Mouse (Mus musculus) MEL (cell line): Measurements from ENCODE around the gene Edc3. TPM values are rescaled to one million over a fixed set of nuclear protein-coding genes. Genes with fewer than 3 reads are reported as not detected.

Experiments used
- DNase-seq: peaks from one replicate; pipeline ENCODE4 v3.0.0; 2011; ENCODE audit warnings: low read depth, low spot score
- H3K27ac ChIP-seq: 2 replicates; pipeline ENCODE4 v1.5.1; 2012; ENCODE audit warnings: low read depth, mild to moderate bottlenecking, control low read depth, low read length, moderate library complexity; ENCODE audit not compliant: control insufficient read depth
- H3K27me3 ChIP-seq, 2 experiments: fragments of 150-350 bp in 1 of 2; sonication (generic) in 1 of 2; 2 replicates each; pipeline ENCODE4 v1.6.1; 2012; ENCODE audit warnings: low read length in 2 of 2, mild to moderate bottlenecking in 2 of 2, improper control_type of control experiment in 1 of 2, moderate library complexity in 1 of 2; ENCODE audit not compliant: insufficient read depth in 2 of 2, control insufficient read depth in 1 of 2
- H3K36me3 ChIP-seq, 2 experiments: 2 replicates each; pipeline ENCODE4 v1.6.1; 2012 to 2014; ENCODE audit warnings: low read length in 2 of 2, improper control_type of control experiment in 1 of 2, inconsistent platforms in 1 of 2, mild to moderate bottlenecking in 1 of 2; ENCODE audit not compliant: insufficient read depth in 2 of 2, control insufficient read depth in 1 of 2
- H3K4me1 ChIP-seq, 2 experiments: fragments of 150-350 bp in 1 of 2; sonication (generic) in 1 of 2; 2 replicates each; pipeline ENCODE4 v1.6.1; 2012; ENCODE audit warnings: low read length in 2 of 2, improper control_type of control experiment in 1 of 2, mild to moderate bottlenecking in 1 of 2; ENCODE audit not compliant: insufficient read depth in 2 of 2, control insufficient read depth in 1 of 2
- H3K4me3 ChIP-seq, 2 experiments: fragments of 150-350 bp in 1 of 2; sonication (generic) in 1 of 2; 2 replicates each; pipeline ENCODE4 v1.5.1; 2012; ENCODE audit warnings: low read depth in 2 of 2, low read length in 2 of 2, mild to moderate bottlenecking in 2 of 2, moderate library complexity in 2 of 2, control low read depth in 1 of 2, improper control_type of control experiment in 1 of 2; ENCODE audit not compliant: control insufficient read depth in 1 of 2, insufficient read depth in 1 of 2
- H3K79me2 ChIP-seq: 2 replicates; pipeline ENCODE4 v1.6.1; 2012; ENCODE audit warnings: mild to moderate bottlenecking, low read length, moderate library complexity; ENCODE audit not compliant: control insufficient read depth, poor library complexity, insufficient read depth
- H3K9ac ChIP-seq: 2 replicates; pipeline ENCODE4 v1.6.1; 2012; ENCODE audit warnings: low read depth, mild to moderate bottlenecking, control low read depth, low read length, moderate library complexity; ENCODE audit not compliant: control insufficient read depth, poor library complexity, severe bottlenecking
- H3K9me3 ChIP-seq: fragments of 150-350 bp; sonication (generic); replicated peaks from 2 replicates; pipeline ENCODE4 v1.6.1; 2012; ENCODE audit warnings: mild to moderate bottlenecking, low read length, improper control_type of control experiment, moderate library complexity; ENCODE audit not compliant: insufficient read depth
- CHD1 ChIP-seq: IDR thresholded peaks from 2 replicates; pipeline ENCODE4 v1.6.1; 2012; ENCODE audit warnings: low read depth, mild to moderate bottlenecking, inconsistent platforms, low read length, improper control_type of control experiment
- CTCF ChIP-seq, 3 experiments: IDR thresholded peaks in 2 of 3; conservative IDR thresholded peaks in 1 of 3; 2 replicates each; pipeline ENCODE4 v1.5.1; 2011 to 2012; ENCODE audit warnings: low read length in 3 of 3, low read depth in 2 of 3, mild to moderate bottlenecking in 2 of 3, improper control_type of control experiment in 1 of 3, inconsistent platforms in 1 of 3, mixed read lengths in 1 of 3, moderate library complexity in 1 of 3; ENCODE audit not compliant: control insufficient read depth in 1 of 3, insufficient read depth in 1 of 3, poor library complexity in 1 of 3, severe bottlenecking in 1 of 3
- ELF1 ChIP-seq: IDR thresholded peaks from 2 replicates; pipeline ENCODE4 v1.6.1; 2014; ENCODE audit warnings: low read depth, mild to moderate bottlenecking, inconsistent platforms, low read length, improper control_type of control experiment, moderate library complexity
- EP300 ChIP-seq, 2 experiments: IDR thresholded peaks; 2 replicates each; pipeline ENCODE4 v1.6.1; 2011; ENCODE audit warnings: improper control_type of control experiment in 2 of 2, low read length in 2 of 2, low read depth in 1 of 2, mild to moderate bottlenecking in 1 of 2
- ETS1 ChIP-seq: IDR thresholded peaks from 2 replicates; pipeline ENCODE4 v1.6.1; 2012; ENCODE audit warnings: low read depth, mild to moderate bottlenecking, inconsistent platforms, low read length, improper control_type of control experiment, moderate library complexity
- GATA1 ChIP-seq: IDR thresholded peaks from 2 replicates; pipeline ENCODE4 v1.6.1; 2011; ENCODE audit warnings: low read depth, low read length, improper control_type of control experiment
- MAX ChIP-seq: IDR thresholded peaks from 2 replicates; pipeline ENCODE4 v1.6.1; 2011; ENCODE audit warnings: low read length, improper control_type of control experiment
- MYC ChIP-seq: IDR thresholded peaks from 2 replicates; pipeline ENCODE4 v1.6.1; 2011; ENCODE audit warnings: low read depth, mild to moderate bottlenecking, low read length, improper control_type of control experiment, moderate library complexity
- NELFE ChIP-seq: IDR thresholded peaks from 2 replicates; pipeline ENCODE4 v1.6.1; 2011; ENCODE audit warnings: low read depth, low read length, improper control_type of control experiment
- POLR2AphosphoS2 ChIP-seq: IDR thresholded peaks from 2 replicates; pipeline ENCODE4 v1.6.1; 2011; ENCODE audit warnings: low read length, improper control_type of control experiment
- RAD21 ChIP-seq: IDR thresholded peaks from 2 replicates; pipeline ENCODE4 v1.6.1; 2011; ENCODE audit warnings: mild to moderate bottlenecking, low read depth, low read length, improper control_type of control experiment
- RCOR1 ChIP-seq: IDR thresholded peaks from 2 replicates; pipeline ENCODE4 v1.6.1; 2012; ENCODE audit warnings: low read depth, mild to moderate bottlenecking, inconsistent platforms, low read length, improper control_type of control experiment
- SIN3A ChIP-seq: IDR thresholded peaks from 2 replicates; pipeline ENCODE4 v1.6.1; 2012; ENCODE audit warnings: low read length, improper control_type of control experiment, inconsistent platforms
- SMC3 ChIP-seq: IDR thresholded peaks from 2 replicates; pipeline ENCODE4 v1.6.1; 2011; ENCODE audit warnings: low read depth, low read length, improper control_type of control experiment
- TAL1 ChIP-seq: IDR thresholded peaks from 2 replicates; pipeline ENCODE4 v1.6.1; 2012; ENCODE audit warnings: mild to moderate bottlenecking, inconsistent platforms, low read length, moderate library complexity, mixed read lengths
- TBP ChIP-seq: IDR thresholded peaks from 2 replicates; pipeline ENCODE4 v1.8.0; 2011; ENCODE audit warnings: low read depth, low read length, improper control_type of control experiment
- TCF12 ChIP-seq: IDR thresholded peaks from 2 replicates; pipeline ENCODE4 v1.6.1; 2014; ENCODE audit warnings: low read depth, mild to moderate bottlenecking, inconsistent platforms, low read length, improper control_type of control experiment, moderate library complexity
- UBTF ChIP-seq: IDR thresholded peaks from 2 replicates; pipeline ENCODE4 v1.6.1; 2012; ENCODE audit warnings: low read depth, mild to moderate bottlenecking, inconsistent platforms, low read length, improper control_type of control experiment, moderate library complexity, borderline replicate concordance; ENCODE audit not compliant: insufficient read depth
- USF2 ChIP-seq, 2 experiments: IDR thresholded peaks; 2 replicates each; pipeline ENCODE4 v1.6.1; 2011 to 2012; ENCODE audit warnings: improper control_type of control experiment in 2 of 2, low read length in 2 of 2, borderline replicate concordance in 1 of 2, inconsistent platforms in 1 of 2, low read depth in 1 of 2, mild to moderate bottlenecking in 1 of 2; ENCODE audit not compliant: insufficient read depth in 1 of 2
- ZC3H11A ChIP-seq: IDR thresholded peaks from 2 replicates; pipeline ENCODE4 v1.6.1; 2012; ENCODE audit warnings: low read depth, mild to moderate bottlenecking, inconsistent platforms, low read length, improper control_type of control experiment
- ZKSCAN1 ChIP-seq: IDR thresholded peaks from 2 replicates; pipeline ENCODE4 v1.6.1; 2012; ENCODE audit warnings: low read depth, mild to moderate bottlenecking, inconsistent platforms, low read length, improper control_type of control experiment, moderate library complexity
- ZNF384 ChIP-seq: IDR thresholded peaks from 2 replicates; pipeline ENCODE4 v1.6.1; 2012; ENCODE audit warnings: low read depth, mild to moderate bottlenecking, inconsistent platforms, low read length, improper control_type of control experiment
- polyA plus RNA-seq, 2 experiments: library from polyadenylated mRNA; stranded (reverse) in 1 of 2; unstranded in 1 of 2; fragments of >175 nt in 1 of 2; fragments of >200 nt in 1 of 2; gene quantifications; 2 replicates each; pipeline versions ENCODE4 v1.2.1 to v1.2.4; 2012; ENCODE audit warnings: low replicate concordance in 2 of 2, low read depth in 1 of 2; ENCODE audit not compliant: insufficient read length in 2 of 2, insufficient read depth in 1 of 2, missing spikeins in 1 of 2
- total RNA-seq: library from RNA; depleted of rRNA; stranded (reverse); fragments of 300-350 nt; gene quantifications from 2 replicates; pipeline ENCODE4 v1.2.3, GENCODE M21; 2012

Gene Edc3
- total and polyA plus RNA-seq, 3 experiments: 7.2 to 25.7 TPM; not detected in 1

DNA sequence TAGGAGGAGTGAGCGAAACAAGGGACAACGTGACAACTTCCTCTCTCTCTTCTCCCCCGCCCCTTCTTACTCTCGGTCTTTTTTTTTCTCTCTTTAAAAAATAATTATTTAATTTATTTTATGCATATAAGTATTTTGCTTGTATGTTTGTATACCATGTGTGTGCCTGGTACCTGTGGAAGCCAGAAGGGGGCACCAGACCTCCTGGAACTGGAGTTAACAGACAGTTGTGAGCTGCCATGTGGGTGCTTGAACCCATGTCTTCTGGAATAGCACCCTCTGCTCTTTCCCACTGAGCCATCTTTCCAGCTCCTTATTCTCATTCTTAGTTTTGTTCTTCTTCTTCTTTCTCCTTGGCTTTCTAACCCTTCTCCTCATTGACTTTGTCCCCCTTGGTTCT, 49.4 kb upstream of the Edc3 start:
- Histone ChIP-seq H3K79me2 (no peaks in the 10 kb centered on the region), H3K27me3 (no peaks in the 10 kb centered on the region), H3K36me3 (peaks cover 0 to 14% of the 10 kb centered on the region in 2 experiments; a peak in 2 of 4 replicates), H3K9me3 (no peaks in the 10 kb centered on the region), H3K4me3 (no peak overlapping the region), H3K9ac (no peak overlapping the region), H3K4me1 (peaks cover 5 to 12% of the 10 kb centered on the region in 2 experiments; a peak in 3 of 4 replicates), H3K27ac (no peak overlapping the region)
- peak; percentile 50 for DNase-seq
- peak; percentile 29 for TF ChIP-seq RAD21
- TF ChIP-seq TCF12: no peak
- TF ChIP-seq MYC: 0 out of 2 replicates have a peak, but pooled peaks have one; percentile 33
- TF ChIP-seq EP300 (IDR thresholded peaks at IDR 0.05; ENCODE audit: low read depth in 1 of 2, low read length in 2 of 2): no peak
- peak; percentile 25 to 63 (median 55); a peak in 5 of 6 replicates for TF ChIP-seq CTCF (IDR thresholded peaks at IDR 0.05 in 2 of 3, conservative IDR thresholded peaks at IDR 0.05 in 1 of 3; ENCODE audit: control insufficient read depth in 1 of 3, insufficient read depth in 1 of 3, low read depth in 2 of 3, low read length in 3 of 3, poor library complexity in 1 of 3, severe bottlenecking in 1 of 3)
- TF ChIP-seq UBTF: no peak
- TF ChIP-seq ZNF384: no peak
- TF ChIP-seq NELFE: no peak
- peak; percentile 38; the same call in 1 of the 2 replicates for TF ChIP-seq MAX
- TF ChIP-seq SMC3: peak; percentile 32; the same call in 1 of the 2 replicates
- TF ChIP-seq RCOR1: no peak

- no peaks in the 10 kb centered on the region for H3K9me3 ChIP-seq
- no peak overlapping the region for H3K27ac ChIP-seq
These were observed 48.6 kb upstream of the Edc3 start for GRCm38 (mm10) chr9:57659774-57660173.

GRCm38 (mm10) chr9:57660501-57660900, 47.8 kb upstream of the Edc3 start:
- TF ChIP-seq UBTF (no peak), ZC3H11A (no peak), TCF12 (peak; percentile 80), USF2 (IDR thresholded peaks at IDR 0.05; ENCODE audit: borderline replicate concordance in 1 of 2, insufficient read depth in 1 of 2, low read depth in 1 of 2, low read length in 2 of 2) (no peak), TAL1 (peak; percentile 56), ZKSCAN1 (no peak), EP300 (IDR thresholded peaks at IDR 0.05; ENCODE audit: low read depth in 1 of 2, low read length in 2 of 2) (peak; percentile 16 to 72; a peak in 3 of 4 replicates), GATA1 (peak; percentile 74), ETS1 (peak; percentile 39; the same call in 1 of the 2 replicates), RCOR1 (0 out of 2 replicates have a peak, but pooled peaks have one; percentile 43), POLR2AphosphoS2 (no peak), SIN3A (peak; percentile 30; the same call in 1 of the 2 replicates), NELFE (no peak)
- DNase-seq: peak; percentile 42
- Histone ChIP-seq H3K4me3 (peak overlapping the region in 1 of 2 experiments; percentile 5; a peak in 1 of 4 replicates), H3K9ac (peak overlapping the region; percentile 34; the same call in 1 of the 2 replicates), H3K9me3 (no peaks in the 10 kb centered on the region), H3K27me3 (no peaks in the 10 kb centered on the region; a peak in 1 of 4 replicates), H3K4me1 (peaks cover 5 to 12% of the 10 kb centered on the region in 2 experiments; a peak in 3 of 4 replicates), H3K27ac (no peak overlapping the region), H3K36me3 (peaks cover 0 to 11% of the 10 kb centered on the region in 2 experiments; a peak in 2 of 4 replicates), H3K79me2 (no peaks in the 10 kb centered on the region)

More at GRCm38 (mm10) chr9:57659774-57660173, 48.6 kb upstream of the Edc3 start:
- Histone ChIP-seq H3K36me3 (peaks cover 0 to 14% of the 10 kb centered on the region in 2 experiments; a peak in 2 of 4 replicates), H3K4me1 (peaks cover 5 to 12% of the 10 kb centered on the region in 2 experiments; a peak in 3 of 4 replicates), H3K27me3 (no peaks in the 10 kb centered on the region; a peak in 1 of 4 replicates), H3K9ac (no peak overlapping the region), H3K79me2 (no peaks in the 10 kb centered on the region), H3K4me3 (no peak overlapping the region)
- DNase-seq: peak; percentile 89
- TF ChIP-seq ZC3H11A (peak; percentile 83), RAD21 (peak; percentile 95), CTCF (IDR thresholded peaks at IDR 0.05 in 2 of 3, conservative IDR thresholded peaks at IDR 0.05 in 1 of 3; ENCODE audit: control insufficient read depth in 1 of 3, insufficient read depth in 1 of 3, low read depth in 2 of 3, low read length in 3 of 3, poor library complexity in 1 of 3, severe bottlenecking in 1 of 3) (peak; percentile 74 to 96 (median 79)), SMC3 (peak; percentile 90), TBP (0 out of 2 replicates have a peak, but pooled peaks have one; percentile 46), ELF1 (no peak), CHD1 (no peak)
